Mouse (Mus musculus) heart, postnatal 14 days (tissue): Measurements from ENCODE around the gene Metrn. TPM values are rescaled to one million over a fixed set of nuclear protein-coding genes. Genes with fewer than 3 reads are reported as not detected.

Experiments
- DNase-seq, 2 experiments: peaks; one replicate each; pipeline ENCODE4 v3.0.0; 2021 to 2022
- intact Hi-C: fragments of 180-260 bp; cut with DNase I; formaldehyde crosslinking; loops from one replicate; pipeline ENCODE4 v1.15.1; 2025
- microRNA-seq, 2 experiments: library from miRNA; unstranded; fragments of <30 nt; microRNA quantifications; one replicate each; pipeline ENCODE4 v1.2.0; 2021 to 2022
- total RNA-seq, 2 experiments: library from RNA; stranded (reverse); gene quantifications; 2 replicates each; pipeline ENCODE4 v1.2.3; 2021

The Metrn gene
- total RNA-seq, 2 experiments from 2014 or later, result 67.1 to 74.7 TPM

- intact Hi-C loops, result no loop called here
- no peak for DNase-seq
Measured at GRCm38 (mm10) chr17:25743831-25744230, 53.1 kb downstream of the Metrn start.

Small RNA genes within 50 kb of the gene (microRNA-seq; reads per million reads assigned to microRNA genes)
- gene Gm25083 (0 reads per million in 2 experiments), gene Mir3082 (1.1 to 2.8 reads per million in 2 experiments), gene Mir6966 (3.2 to 4.1 reads per million in 2 experiments)

Other genes starting within 250 kb of the Metrn start
- gene Sox8, start 226.4 kb downstream of the Metrn start, total RNA-seq, result under 1 TPM; 0.56 to 0.67 TPM
- gene Lmf1, start 218.1 kb downstream of the Metrn start, total RNA-seq, result 10 to 100 TPM; 26.2 to 28.0 TPM
- 1 to 10 TPM; 1.7 to 2.1 TPM for gene Gng13, start 80.0 kb downstream of the Metrn start, total RNA-seq
- 1 to 10 TPM; 1.1 to 4.4 TPM for gene Chtf18, start 69.7 kb downstream of the Metrn start, total RNA-seq
- 1 to 10 TPM; 5.0 to 5.4 TPM for gene Rpusd1, start 69.5 kb downstream of the Metrn start, total RNA-seq
- gene Mslnl, start 61.1 kb downstream of the Metrn start, total RNA-seq, result not detected
- 10 to 100 TPM; 30.0 to 34.5 TPM for gene Msln, start 42.8 kb downstream of the Metrn start, total RNA-seq
- gene Narfl, start 23.4 kb downstream of the Metrn start, total RNA-seq, result 10 to 100 TPM; 44.8 TPM
- gene Haghl, start 11.5 kb downstream of the Metrn start, total RNA-seq, result 10 to 100 TPM; 15.0 to 15.1 TPM
- under 1 TPM in 1 of 2 experiments, not detected in 1; 0.17 TPM for gene Ccdc78, start 10.6 kb downstream of the Metrn start, total RNA-seq
- gene Fam173a, start 4.2 kb downstream of the Metrn start, total RNA-seq, result 10 to 100 TPM; 36.4 to 37.4 TPM
- gene AC134908.4, start 1.5 kb downstream of the Metrn start, total RNA-seq, result not detected
- 1 to 10 TPM in 1 of 2 experiments, under 1 TPM in 1; 1.00 to 1.2 TPM for gene Fbxl16, start 11.9 kb upstream of the Metrn start, total RNA-seq
- 10 to 100 TPM; 10.5 to 11.0 TPM for gene Wdr24, start 26.5 kb upstream of the Metrn start, total RNA-seq
- gene Jmjd8, start 31.7 kb upstream of the Metrn start, total RNA-seq, result 10 to 100 TPM; 33.1 to 34.1 TPM
- 100 to 1,000 TPM; 106 to 109 TPM for gene Stub1, start 36.3 kb upstream of the Metrn start, total RNA-seq
- gene Rhbdl1, start 40.2 kb upstream of the Metrn start, total RNA-seq, result 1 to 10 TPM; 2.5 to 3.1 TPM
- gene Gm20683, start 44.6 kb upstream of the Metrn start, total RNA-seq, result 1 to 10 TPM; 2.9 to 3.0 TPM
- 100 to 1,000 TPM; 103 to 105 TPM for gene Rhot2, start 47.7 kb upstream of the Metrn start, total RNA-seq
- gene Wdr90, start 64.4 kb upstream of the Metrn start, total RNA-seq, result 1 to 10 TPM; 5.2 to 5.7 TPM
- 100 to 1,000 TPM; 226 to 230 TPM for gene Mcrip2, start 71.6 kb upstream of the Metrn start, total RNA-seq
- gene Mettl26, start 77.9 kb upstream of the Metrn start, total RNA-seq, result 10 to 100 TPM; 11.3 to 13.2 TPM
- gene Wfikkn1, start 83.7 kb upstream of the Metrn start, total RNA-seq, result under 1 TPM; 0.91 to 1.00 TPM
- 10 to 100 TPM; 14.4 to 20.0 TPM for gene Rab40c, start 122.6 kb upstream of the Metrn start, total RNA-seq
- gene Pigq, start 147.8 kb upstream of the Metrn start, total RNA-seq, result 10 to 100 TPM; 60.6 to 62.7 TPM
- under 1 TPM in 1 of 2 experiments, not detected in 1; 0.17 TPM for gene Nhlrc4, start 147.8 kb upstream of the Metrn start, total RNA-seq
- not detected for gene A930017K11Rik, start 155.4 kb upstream of the Metrn start, total RNA-seq
- gene Capn15, start 188.7 kb upstream of the Metrn start, total RNA-seq, result 10 to 100 TPM; 11.4 to 13.1 TPM